Mouse (Mus musculus) bone marrow, adult 2 months (tissue): ENCODE data around the gene Gm20441.

Source experiments
- CTCF ChIP-seq: fragments of 200-500 bp; IDR thresholded peaks from 2 replicates; pipeline ENCODE4 v1.5.1; 2011; ENCODE audit warnings: low read length, control low read depth; ENCODE audit not compliant: control insufficient read depth, insufficient read depth
- POLR2A ChIP-seq: fragments of 200-500 bp; IDR thresholded peaks from 2 replicates; pipeline ENCODE4 v1.6.1; 2011; ENCODE audit warnings: low read depth, mild to moderate bottlenecking, control low read depth, low read length, borderline replicate concordance; ENCODE audit not compliant: control insufficient read depth

DNA sequence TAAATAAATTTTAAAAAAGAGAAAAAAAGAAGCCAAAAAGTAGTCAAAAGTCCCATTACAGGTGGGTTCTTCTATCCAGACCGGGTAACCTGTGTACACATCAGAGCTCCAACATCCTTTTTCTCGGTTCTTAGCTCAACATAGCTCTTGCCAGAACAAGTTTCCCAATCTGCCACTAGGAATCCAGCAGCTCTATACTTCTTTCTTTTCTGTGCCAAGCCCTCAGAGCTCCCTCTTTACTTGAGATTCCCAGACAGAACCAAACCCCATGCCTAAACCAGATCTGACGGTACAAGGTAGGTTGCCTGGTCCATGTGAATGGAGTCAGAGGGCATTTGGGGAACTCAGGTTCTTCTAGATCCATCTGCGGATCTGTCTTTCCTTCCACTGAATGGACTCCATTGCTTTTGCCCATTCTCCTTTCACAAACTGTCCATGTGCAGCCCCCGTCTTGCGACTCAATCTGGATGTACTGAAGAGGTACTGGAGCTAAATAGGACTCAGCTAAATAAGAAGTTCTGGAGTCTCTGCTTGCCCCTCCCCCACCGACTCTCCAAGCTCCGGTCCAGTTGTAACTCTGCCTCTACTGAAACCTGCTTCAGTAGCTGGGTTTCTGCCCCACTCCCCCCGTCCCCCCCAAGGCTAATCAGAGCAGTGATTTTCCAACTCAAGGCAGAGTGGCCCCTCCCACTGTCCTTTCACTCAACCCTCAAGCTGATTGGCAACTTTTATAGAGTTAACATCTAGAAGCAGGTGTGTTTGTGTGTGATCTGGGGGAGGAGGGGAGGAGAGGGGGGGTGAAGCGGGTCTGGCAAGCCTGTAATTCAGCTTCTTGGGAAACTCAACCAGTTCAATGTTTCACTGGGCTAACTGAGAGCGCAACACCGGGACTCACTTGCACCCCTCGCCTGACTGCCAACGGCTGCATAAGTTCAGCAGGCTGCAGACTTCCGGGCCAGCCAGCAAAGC, 1.3 kb downstream of the Gm20441 start:
- no peak for TF ChIP-seq POLR2A
- TF ChIP-seq CTCF = no peak
